Mouse (Mus musculus) bone marrow, adult 2 months (tissue): ENCODE data around the gene Fndc9.

Experiments
- CTCF ChIP-seq: fragments of 200-500 bp; IDR thresholded peaks from 2 replicates; pipeline ENCODE4 v1.5.1; 2011; ENCODE audit warnings: low read length, control low read depth; ENCODE audit not compliant: control insufficient read depth, insufficient read depth
- POLR2A ChIP-seq: fragments of 200-500 bp; IDR thresholded peaks from 2 replicates; pipeline ENCODE4 v1.6.1; 2011; ENCODE audit warnings: low read depth, mild to moderate bottlenecking, control low read depth, low read length, borderline replicate concordance; ENCODE audit not compliant: control insufficient read depth

- TF ChIP-seq POLR2A (no peak), CTCF (no peak)
Measured at GRCm38 (mm10) chr11:46241985-46242384, 6.7 kb downstream of the Fndc9 start.
